Mouse (Mus musculus): ENCODE measurements around the gene Vmn1r175. TPM values are rescaled to one million over a fixed set of nuclear protein-coding genes. Genes with fewer than 3 reads are reported as not detected.
"Not testable (repeated sequence)": the region's sequence is repeated elsewhere in the genome, so short reads cannot be mapped to it uniquely, and the experiment has no call there.

Vmn1r175 gene
- not detected for total RNA-seq (2021)
- long read RNA-seq, experiment 1 = 0 reads
- long read RNA-seq, experiment 2 = 0 reads

DNA sequence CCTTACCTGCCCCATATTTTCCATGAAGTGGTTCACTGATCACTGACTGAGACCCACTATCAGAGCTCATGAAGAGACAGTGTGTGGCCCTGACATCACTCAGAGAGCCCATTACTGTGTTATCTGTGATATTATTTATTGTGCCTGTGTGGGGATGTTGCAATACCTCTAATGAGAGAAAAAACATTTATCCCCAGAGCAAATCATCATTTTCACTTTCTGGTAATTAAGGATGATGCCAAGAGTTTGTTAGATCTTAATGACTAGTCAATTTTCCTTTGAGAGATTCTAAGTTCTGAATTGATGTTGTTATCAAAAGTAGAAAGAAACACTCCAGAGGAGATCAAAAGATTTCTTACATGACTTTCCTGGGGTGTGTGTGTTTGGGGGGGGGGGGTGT lies at the start of gene Vmn1r175:
Gene Vmn1r175 (minus strand): TSS at position 101 of the 400 bp plus-strand sequence.
- intact Hi-C loops (cut with DNase I); DNase-seq: not testable (repeated sequence)

DNA sequence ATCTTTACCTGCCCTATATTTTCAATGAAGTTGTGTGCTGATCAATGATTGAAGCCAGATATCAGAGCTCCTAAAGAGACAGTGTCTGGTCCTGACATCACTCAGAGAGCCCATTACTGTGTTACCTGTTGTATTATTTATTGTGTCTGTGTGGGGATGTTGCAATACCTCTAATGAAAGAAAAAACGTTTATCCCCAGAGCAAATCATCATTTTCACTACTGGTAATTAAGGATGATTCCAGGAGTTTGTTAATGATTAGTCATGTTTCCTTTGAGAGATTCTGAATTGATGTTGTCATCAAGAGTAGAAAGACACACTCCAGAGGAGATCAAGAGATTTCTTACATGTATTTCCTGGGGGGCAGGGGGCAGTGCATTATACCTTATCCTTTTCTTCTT lies 26.8 kb upstream of the Vmn1r175 start, which contains the start of gene Vmn1r176:
Gene Vmn1r176 (minus strand): TSS at position 101 of the 400 bp plus-strand sequence.
- intact Hi-C loops (cut with DNase I); DNase-seq: not testable (repeated sequence)

DNA sequence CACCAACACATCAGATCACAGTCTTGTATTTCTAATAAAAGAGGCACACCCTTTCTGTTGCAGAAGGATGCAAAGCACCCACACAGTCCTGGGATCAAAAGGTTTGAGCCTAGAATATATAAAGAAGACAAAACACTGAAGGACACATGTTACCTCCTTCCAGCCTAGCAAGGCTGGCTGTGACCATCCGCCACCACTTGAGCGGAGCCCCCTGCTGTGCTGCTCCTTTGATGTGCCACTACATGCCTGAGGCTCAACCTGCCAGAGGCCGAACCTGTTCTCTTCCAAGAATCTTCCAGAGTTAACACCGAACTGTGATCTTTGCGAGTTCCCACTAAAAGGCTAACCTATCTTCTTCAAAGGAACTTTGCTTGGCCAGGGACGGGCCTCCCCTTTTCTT lies 25.9 kb downstream of the Vmn1r175 start:
- intact Hi-C loops (cut with DNase I) = no loop called here
- no peak for DNase-seq

Other genes starting within 250 kb of the Vmn1r175 start
- gene Vmn1r169, start 235.1 kb downstream of the Vmn1r175 start, total RNA-seq (2021) = not detected
- gene Vmn1r170, start 204.5 kb downstream of the Vmn1r175 start, total RNA-seq (2021) = not detected
- not detected for gene Vmn1r171, start 179.9 kb downstream of the Vmn1r175 start, total RNA-seq (2021)
- not detected for gene Vmn1r172, start 152.3 kb downstream of the Vmn1r175 start, total RNA-seq (2021)
- not detected for gene Vmn1r173, start 109.9 kb downstream of the Vmn1r175 start, total RNA-seq (2021)
- not detected for gene Vmn1r174, start 58.4 kb downstream of the Vmn1r175 start, total RNA-seq (2021)
- not detected for gene Vmn1r176, start 26.7 kb upstream of the Vmn1r175 start, total RNA-seq (2021)
- not detected for gene Vmn1r177, start 55.8 kb upstream of the Vmn1r175 start, total RNA-seq (2021)
- not detected for gene Vmn1r178, start 81.4 kb upstream of the Vmn1r175 start, total RNA-seq (2021)
- gene Vmn1r179, start 116.3 kb upstream of the Vmn1r175 start, total RNA-seq (2021) = not detected
- not detected for gene Vmn1r180, start 140.0 kb upstream of the Vmn1r175 start, total RNA-seq (2021)
- gene Vmn1r181, start 164.0 kb upstream of the Vmn1r175 start, total RNA-seq (2021) = not detected
- not detected for gene V1rd19, start 191.0 kb upstream of the Vmn1r175 start, total RNA-seq (2021)
- not detected for gene Vmn1r183, start 242.6 kb upstream of the Vmn1r175 start, total RNA-seq (2021)